Mouse (Mus musculus) heart, postnatal 0 days (tissue): ENCODE data around the gene Rnf181. TPM values are rescaled to one million over a fixed set of nuclear protein-coding genes. Genes with fewer than 3 reads are reported as not detected.

Source experiments
- ATAC-seq: fragments of 200-750 bp; cut with Nextera tagmentation; 2 replicates; pipeline ENCODE4 v1.8.0; 2017; ENCODE audit warnings: low read depth, moderate number of reproducible peaks, moderate library complexity; ENCODE audit not compliant: insufficient read depth
- DNase-seq: peaks from one replicate; pipeline ENCODE4 v3.0.0-alpha.2; 2016; ENCODE audit warnings: low spot score
- H3K27ac ChIP-seq: fragments of 300-500 bp; sonication (generic); 2 replicates; pipeline ENCODE4 v1.5.1; 2014; ENCODE audit warnings: low read depth, mild to moderate bottlenecking
- H3K27me3 ChIP-seq: fragments of 300-500 bp; sonication (generic); 2 replicates; pipeline ENCODE4 v1.6.1; 2014; ENCODE audit warnings: low read length, mixed read lengths; ENCODE audit not compliant: control insufficient read depth, insufficient read depth
- H3K36me3 ChIP-seq: fragments of 300-500 bp; sonication (generic); replicated peaks from 2 replicates; pipeline ENCODE4 v1.6.1; 2014; ENCODE audit warnings: low read length, mixed read lengths; ENCODE audit not compliant: control insufficient read depth, insufficient read depth
- H3K4me1 ChIP-seq: fragments of 300-500 bp; sonication (generic); 2 replicates; pipeline ENCODE4 v1.6.1; 2014; ENCODE audit warnings: antibody characterized with exemption; ENCODE audit not compliant: control insufficient read depth, insufficient read depth
- H3K4me2 ChIP-seq: fragments of 300-500 bp; sonication (generic); 2 replicates; pipeline ENCODE4 v1.6.1; 2014; ENCODE audit warnings: low read depth, mild to moderate bottlenecking, low read length, moderate library complexity
- H3K4me3 ChIP-seq: fragments of 300-500 bp; sonication (generic); 2 replicates; pipeline ENCODE4 v1.5.1; 2014; ENCODE audit warnings: low read depth, low read length
- H3K9ac ChIP-seq: fragments of 300-500 bp; sonication (generic); replicated peaks from 2 replicates; pipeline ENCODE4 v1.6.1; 2014; ENCODE audit warnings: low read depth, low read length, mixed read lengths
- H3K9me3 ChIP-seq: fragments of 300-500 bp; sonication (generic); replicated peaks from 2 replicates; pipeline ENCODE4 v1.6.1; 2016; ENCODE audit warnings: low read length; ENCODE audit not compliant: control insufficient read depth
- CTCF ChIP-seq: IDR thresholded peaks from 2 replicates; pipeline ENCODE4 v1.5.1; 2016; ENCODE audit warnings: antibody characterized with exemption, control low read depth, low read depth
- EP300 ChIP-seq: IDR thresholded peaks from 2 replicates; pipeline ENCODE4 v1.6.1; 2016; ENCODE audit warnings: antibody characterized with exemption, low read depth
- WGBS: fragments of 180-500 bp; shearing (Covaris S2); extraction: QIAGEN DNeasy Blood & Tissue Kit; methylation state at CpG from one replicate; pipeline ENCODE4 v1.1.7; 2014; 5-methylcytosine and 5-hydroxymethylcytosine counted together
- polyA plus RNA-seq: library from polyadenylated mRNA; unstranded; fragments of >200 nt; fragmentation: Nextera tagmentation; extraction: Ambion mirVana; gene quantifications from 2 replicates; pipeline ENCODE4 v1.2.1, GENCODE M21; 2015
- total RNA-seq: library from RNA; depleted of rRNA; stranded (reverse); fragments of >200 nt; gene quantifications from 2 replicates; pipeline ENCODE4 v1.2.3, GENCODE M21; 2014; ENCODE audit warnings: low replicate concordance; rRNA removed

The Rnf181 gene
- total RNA-seq (53.5 and 65.0 TPM in 2 replicates), polyA plus RNA-seq (74.9 and 81.3 TPM in 2 replicates)

DNA sequence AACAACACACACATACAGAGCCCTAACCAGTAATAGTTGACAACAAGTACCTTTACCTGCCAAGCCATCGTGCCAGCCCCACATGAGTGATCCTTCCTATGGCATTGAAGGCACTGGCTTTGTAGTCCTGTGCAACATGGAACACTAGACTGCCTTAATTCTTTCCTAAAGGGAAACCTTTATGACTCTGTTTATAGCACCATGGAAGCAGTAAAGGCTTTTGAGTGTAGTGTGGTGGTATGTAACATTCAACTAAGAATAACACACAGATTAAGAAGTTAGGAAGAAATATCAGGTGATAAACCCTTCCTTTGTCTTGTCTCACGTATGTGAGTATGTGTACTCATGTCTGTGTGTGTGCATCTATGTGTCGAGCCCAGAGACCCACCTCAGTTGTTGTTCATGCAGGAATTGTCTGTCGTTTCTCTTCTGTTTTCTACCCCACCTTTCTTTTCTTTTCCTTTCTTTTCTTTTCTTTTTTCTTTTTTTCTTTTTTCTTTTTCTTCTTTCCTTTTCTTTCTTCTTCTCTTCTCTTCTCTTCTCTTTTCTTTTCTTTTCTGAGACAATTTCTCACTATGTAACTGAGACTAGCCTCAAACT is at the start of gene Rnf181:
Rnf181 (minus strand) TSS at position 113 of the 600 bp plus-strand sequence.
- Histone ChIP-seq H3K4me2 (no peak within 1 kb of the TSS), H3K27ac (no peak within 1 kb of the TSS), H3K9me3 (no peaks in the 10 kb centered on the region), H3K4me1 (peaks cover 13% of the 10 kb centered on the region), H3K27me3 (no peaks in the 10 kb centered on the region), H3K9ac (no peak within 1 kb of the TSS), H3K4me3 (no peak within 1 kb of the TSS), H3K36me3 (0 out of 2 replicates have a peak, but pooled peaks cover 6% of the 10 kb centered on the region)
- WGBS, result 68% methylated on average over 4 of the region's 4 CpGs
- TF ChIP-seq CTCF, result no peak
- TF ChIP-seq EP300, result no peak
- DNase-seq (no peak), ATAC-seq (no peak)

GRCm38 (mm10) chr6:72415964-72416772 is 49.4 kb upstream of the Rnf181 start:
- ATAC-seq (no peak), DNase-seq (no peak)
- H3K36me3 ChIP-seq, result peaks cover 30% of the 10 kb centered on the region
- H3K9me3 ChIP-seq, result no peaks in the 10 kb centered on the region
- peaks cover 8% of the 10 kb centered on the region; the same call in 1 of the 2 replicates for H3K4me1 ChIP-seq
- H3K4me2 ChIP-seq, result no peak overlapping the region
- no peaks in the 10 kb centered on the region for H3K27me3 ChIP-seq
- WGBS, result 60% methylated on average over 7 of the region's 7 CpGs
- peak overlapping the region; percentile 10; the same call in 1 of the 2 replicates for H3K9ac ChIP-seq
- no peak overlapping the region for H3K27ac ChIP-seq
- H3K4me3 ChIP-seq, result no peak overlapping the region
- no peak for TF ChIP-seq CTCF
- no peak for TF ChIP-seq EP300

DNA sequence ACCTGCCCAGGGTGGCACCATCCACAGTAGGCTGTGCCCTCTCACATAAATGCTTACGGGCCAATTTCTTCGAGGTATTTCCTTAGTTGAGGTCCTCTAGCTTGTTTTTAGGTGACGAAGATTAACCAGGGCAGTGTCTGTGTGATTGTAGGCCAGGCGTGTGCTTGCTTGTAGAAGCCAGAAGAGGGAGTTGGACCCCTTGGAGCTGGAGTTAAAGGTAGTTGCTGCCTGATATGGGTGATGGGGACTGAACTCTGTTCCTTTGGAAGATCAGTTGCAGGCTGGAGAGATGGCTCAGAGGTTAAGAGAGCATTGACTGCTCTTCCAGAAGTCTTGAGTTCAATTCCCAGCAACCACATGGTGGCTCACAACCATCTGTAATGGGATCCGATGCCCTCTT is 48.4 kb upstream of the Rnf181 start:
- peaks cover 21% of the 10 kb centered on the region for H3K36me3 ChIP-seq

GRCm38 (mm10) chr6:72414076-72414756 is 47.5 kb upstream of the Rnf181 start, which contains the start of gene Ggcx:
Ggcx (plus strand) TSS chr6:72414308.
- peak; percentile 96 for DNase-seq
- H3K36me3 ChIP-seq, result peaks cover 17% of the 10 kb centered on the region
- peak; percentile 96 for ATAC-seq
- peak within 1 kb of the TSS; percentile 85 for H3K9ac ChIP-seq
- H3K27ac ChIP-seq, result peak within 1 kb of the TSS; percentile 58
- WGBS, result 2% methylated on average over 33 of the region's 33 CpGs
- peak within 1 kb of the TSS; percentile 82 for H3K4me2 ChIP-seq
- H3K4me3 ChIP-seq, result peak within 1 kb of the TSS; percentile 85
- TF ChIP-seq EP300 (no peak), CTCF (peak; percentile 11; the same call in 1 of the 2 replicates)
- H3K9me3 ChIP-seq, result no peaks in the 10 kb centered on the region
- H3K27me3 ChIP-seq, result no peaks in the 10 kb centered on the region
- H3K4me1 ChIP-seq, result peaks cover 8% of the 10 kb centered on the region; the same call in 1 of the 2 replicates

More for the DNA sequence above, 48.4 kb upstream of the Rnf181 start:
- ATAC-seq, result no peak
- DNase-seq, result no peak
- H3K4me2 ChIP-seq, result peak overlapping the region; percentile 82
- H3K9ac ChIP-seq, result 0 out of 2 replicates have a peak overlapping the region, but pooled peaks have one; percentile 85
- no peaks in the 10 kb centered on the region for H3K27me3 ChIP-seq
- TF ChIP-seq EP300, result no peak
- H3K9me3 ChIP-seq, result no peaks in the 10 kb centered on the region
- peaks cover 8% of the 10 kb centered on the region; the same call in 1 of the 2 replicates for H3K4me1 ChIP-seq
- H3K27ac ChIP-seq, result no peak overlapping the region
- H3K4me3 ChIP-seq, result peak overlapping the region; percentile 85
- 80% methylated on average over 5 of the region's 5 CpGs for WGBS

- Histone ChIP-seq H3K9ac (no peak overlapping the region), H3K4me2 (no peak overlapping the region), H3K36me3 (no peaks in the 10 kb centered on the region), H3K4me3 (no peak overlapping the region), H3K27ac (no peak overlapping the region), H3K27me3 (no peaks in the 10 kb centered on the region), H3K9me3 (no peaks in the 10 kb centered on the region), H3K4me1 (peaks cover 8% of the 10 kb centered on the region; the same call in 1 of the 2 replicates)
- TF ChIP-seq CTCF, result no peak
- TF ChIP-seq EP300, result no peak
- ATAC-seq (no peak), DNase-seq (no peak)
- 72% methylated on average over 7 of the region's 7 CpGs for WGBS
Measured at GRCm38 (mm10) chr6:72410518-72410917, 43.8 kb upstream of the Rnf181 start.
